Comparison of ENCODE assay signal across 8 mouse cellular contexts in the genomic region with DNA sequence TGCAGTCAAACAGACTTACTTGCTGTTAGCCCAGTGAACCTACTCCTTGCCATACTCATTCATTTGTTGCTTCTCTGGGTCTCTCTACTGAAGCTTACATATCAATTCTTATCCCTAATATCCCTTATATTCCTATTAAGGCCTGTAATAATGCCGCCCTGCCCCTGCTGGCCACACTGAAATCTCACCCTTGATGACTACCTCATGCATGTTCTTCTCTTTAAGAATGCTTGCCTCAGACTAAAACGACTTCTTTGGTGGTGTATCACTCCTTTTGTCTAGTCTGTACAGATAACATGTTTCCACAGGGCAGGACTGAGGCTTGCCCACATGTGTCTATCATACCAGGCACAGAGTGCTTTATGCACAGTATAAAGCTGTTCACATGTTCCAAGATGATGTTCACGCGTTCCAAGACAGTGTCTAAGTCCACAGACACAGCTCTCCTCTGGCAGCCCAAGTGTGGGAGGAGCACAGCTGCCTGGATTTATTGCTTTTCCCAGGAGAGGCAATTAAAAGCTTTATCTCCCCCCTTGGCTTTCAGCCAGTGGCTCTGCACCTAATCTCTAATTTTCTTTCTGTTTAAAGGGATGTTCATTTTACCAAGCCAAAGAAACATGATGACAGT. TPM values are rescaled to one million over a fixed set of nuclear protein-coding genes. Genes with fewer than 3 reads are reported as not detected.
DNase-seq lines count a peak whose midpoint lies in the region; ATAC-seq and TF ChIP-seq lines count a peak whose summit lies in the region.

No protein-coding gene starts in this region.

- no peaks in the 10 kb centered on the region for H3K9me3 ChIP-seq in forebrain, embryonic 13.5 days (replicated peaks)
- no peaks in the 10 kb centered on the region for H3K9me3 ChIP-seq in kidney, embryonic 15.5 days (replicated peaks)

- H3K27me3 ChIP-seq in kidney, adult 2 months (replicated peaks; ENCODE audit: control insufficient read depth, insufficient read depth, low read length), result no peaks in the 10 kb centered on the region
- no peaks in the 10 kb centered on the region for H3K27me3 ChIP-seq in forebrain, embryonic 13.5 days
- no peaks in the 10 kb centered on the region for H3K27me3 ChIP-seq in kidney, embryonic 15.5 days

- H3K27ac ChIP-seq in kidney, adult 2 months (ENCODE audit: insufficient read depth, low read depth, low read length), result no peak overlapping the region
- H3K27ac ChIP-seq in forebrain, embryonic 13.5 days, result no peak overlapping the region
- H3K27ac ChIP-seq in kidney, embryonic 15.5 days, result no peak overlapping the region

- no peak overlapping the region for H3K4me3 ChIP-seq in kidney, adult 2 months (ENCODE audit: insufficient read depth, low read depth, low read length)
- H3K4me3 ChIP-seq in forebrain, embryonic 13.5 days, result no peak overlapping the region
- H3K4me3 ChIP-seq in kidney, embryonic 15.5 days (replicated peaks), result no peak overlapping the region

- H3K36me3 ChIP-seq in kidney, adult 2 months (ENCODE audit: control insufficient read depth, insufficient read depth, low read length), result no peaks in the 10 kb centered on the region
- H3K36me3 ChIP-seq in forebrain, embryonic 13.5 days (ENCODE audit: poor library complexity, severe bottlenecking), result no peaks in the 10 kb centered on the region
- H3K36me3 ChIP-seq in kidney, embryonic 15.5 days, result no peaks in the 10 kb centered on the region

- TF ChIP-seq CTCF in kidney, adult 2 months (conservative IDR thresholded peaks at IDR 0.05; ENCODE audit: insufficient read depth, insufficient read length, low read depth, low read length), result no peak

- DNase-seq in kidney, adult 2 months, result peak; percentile 34
- no peak for DNase-seq in kidney, adult 8-10 months
- peak; percentile 17 for DNase-seq in ovary, postnatal 36 days (ENCODE audit: low spot score)
- DNase-seq in cerebellum, adult 18-20 months, result no peak
- no peak for DNase-seq in urinary bladder, adult 18-20 months (ENCODE audit: low spot score in 2 of 2)

- H3K4me2 ChIP-seq in forebrain, embryonic 13.5 days, result no peak overlapping the region
- H3K4me2 ChIP-seq in kidney, embryonic 15.5 days, result no peak overlapping the region

- no peaks in the 10 kb centered on the region for H3K4me1 ChIP-seq in kidney, adult 2 months (ENCODE audit: control insufficient read depth, insufficient read depth, low read length)
- peaks cover 18% of the 10 kb centered on the region for H3K4me1 ChIP-seq in forebrain, embryonic 13.5 days
- peaks cover 5% of the 10 kb centered on the region for H3K4me1 ChIP-seq in kidney, embryonic 15.5 days

- no peak overlapping the region for H3K9ac ChIP-seq in forebrain, embryonic 13.5 days
- no peak overlapping the region for H3K9ac ChIP-seq in kidney, embryonic 15.5 days

- peak; percentile 85 for ATAC-seq in forebrain, embryonic 13.5 days
- ATAC-seq in kidney, embryonic 15.5 days (replicated peaks; ENCODE audit: low FRiP score), result peak; percentile 87
- ATAC-seq in CD4-positive, CD25-positive, alpha-beta regulatory T cell, adult 4 months, result no peak

- WGBS in kidney, adult 2 months, result 40% methylated on average over 4 of the region's 4 CpGs
- WGBS in forebrain, embryonic 13.5 days, result 66% methylated on average over 4 of the region's 4 CpGs
- 34% methylated on average over 4 of the region's 4 CpGs for WGBS in kidney, embryonic 15.5 days

- no peak for TF ChIP-seq POLR2A in kidney, adult 2 months (IDR thresholded peaks at IDR 0.05; ENCODE audit: low read depth, low read length)

RNA-seq across cellular contexts. Expression of a gene that starts 55.9 kb away (rescaled TPM):
- polyA plus RNA-seq in kidney, adult 2 months (2012; rRNA removed), result 2.9 and 3.3 TPM in 2 replicates
- polyA plus RNA-seq in forebrain, embryonic 13.5 days (2015; fragmentation: Nextera tagmentation; extraction: Ambion mirVana), result 0.56 and 0.62 TPM in 2 replicates
- 2.3 TPM in 2 replicates for polyA plus RNA-seq in kidney, embryonic 15.5 days (2015; fragmentation: Nextera tagmentation; extraction: Ambion mirVana)
- polyA plus RNA-seq in CD4-positive, CD25-positive, alpha-beta regulatory T cell, adult 4 months (2017; shearing (Covaris generic)), result not detected

Comparison
In these comparisons a context has a peak if more than half of its experiments do, and no peak if none do; other contexts are left out.
1. DNase-seq: peak in kidney, adult 2 months (single experiment) and ovary, postnatal 36 days (single experiment); none in kidney, adult 8-10 months (0 of 2), cerebellum, adult 18-20 months (0 of 2) and urinary bladder, adult 18-20 months (0 of 2).